Mouse (Mus musculus): ENCODE results near the gene Arrdc4. TPM values are rescaled to one million over a fixed set of nuclear protein-coding genes. Genes with fewer than 3 reads are reported as not detected.

Arrdc4 gene
- total RNA-seq (2015) (18.1 and 23.2 TPM in 2 replicates), total RNA-seq (2017) (22.6 and 23.7 TPM in 2 replicates)

DNA sequence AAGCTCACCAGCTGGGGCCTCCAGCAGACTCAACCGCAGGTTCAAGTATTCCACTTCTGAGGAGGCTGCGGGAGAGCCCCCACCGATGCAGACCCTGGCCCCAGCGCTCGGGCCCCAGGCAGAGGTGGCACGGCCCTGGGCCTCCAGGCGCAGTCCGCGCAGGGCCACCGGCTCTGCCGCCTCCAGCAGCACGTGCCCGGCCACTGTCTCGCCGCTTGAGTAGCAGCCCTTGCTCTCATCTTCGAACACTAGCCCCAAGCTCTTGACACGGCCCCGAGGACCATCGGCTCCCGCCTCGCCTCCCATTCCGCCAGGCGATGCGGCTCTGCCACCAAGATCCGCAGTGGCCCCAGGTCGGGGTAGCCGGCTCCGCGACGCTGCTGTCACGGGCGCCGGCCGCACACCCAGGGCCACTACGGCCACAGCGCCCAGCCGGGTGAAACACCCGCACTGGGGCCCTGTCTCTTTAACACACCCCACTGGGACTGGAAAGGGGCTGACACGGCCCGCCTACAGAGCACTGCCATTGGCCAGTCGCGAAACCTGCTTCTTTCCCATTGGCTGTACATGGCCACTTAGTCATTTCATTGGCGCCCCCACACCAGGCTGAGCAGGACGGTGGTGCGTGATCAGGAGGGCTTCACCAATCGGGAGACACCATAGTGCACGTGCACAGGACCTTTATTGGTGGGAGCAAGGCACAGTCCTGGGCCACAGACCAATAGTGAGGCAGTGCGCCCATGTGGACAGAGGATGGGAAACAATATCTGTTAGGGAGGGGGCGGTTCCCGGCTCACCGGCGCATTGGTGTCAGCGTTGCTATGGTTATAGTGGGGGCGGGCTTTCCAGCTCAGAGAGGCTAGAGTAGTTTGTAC, at the start of gene Arrdc4:
TSS of gene Arrdc4 (minus strand) at position 481 of the 875 bp plus-strand sequence.
- peak; percentile 92 for ATAC-seq (ENCODE audit: poor library complexity, severe bottlenecking)

DNA sequence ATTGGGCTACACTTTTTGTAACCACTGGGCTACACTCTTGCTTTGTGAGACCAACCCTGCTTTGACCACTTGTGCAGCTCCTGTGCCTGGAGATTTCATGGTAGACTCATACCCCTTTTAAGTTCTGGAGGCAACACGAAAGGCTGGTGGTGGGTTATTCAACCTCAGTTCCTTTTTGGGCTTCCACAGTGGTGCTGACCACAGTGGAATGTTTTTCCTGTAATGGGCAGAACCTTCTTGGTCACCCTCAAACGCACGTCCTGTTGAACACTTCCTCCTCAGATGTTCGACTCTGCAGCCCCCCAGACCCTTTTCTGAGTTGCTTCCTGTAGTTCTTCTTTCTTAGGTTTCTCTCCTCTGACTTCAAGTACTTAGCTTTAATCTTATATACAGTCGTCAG, 46.5 kb upstream of the Arrdc4 start:
- peak; percentile 50; the same call in 1 of the 2 replicates for ATAC-seq (ENCODE audit: poor library complexity, severe bottlenecking)

DNA sequence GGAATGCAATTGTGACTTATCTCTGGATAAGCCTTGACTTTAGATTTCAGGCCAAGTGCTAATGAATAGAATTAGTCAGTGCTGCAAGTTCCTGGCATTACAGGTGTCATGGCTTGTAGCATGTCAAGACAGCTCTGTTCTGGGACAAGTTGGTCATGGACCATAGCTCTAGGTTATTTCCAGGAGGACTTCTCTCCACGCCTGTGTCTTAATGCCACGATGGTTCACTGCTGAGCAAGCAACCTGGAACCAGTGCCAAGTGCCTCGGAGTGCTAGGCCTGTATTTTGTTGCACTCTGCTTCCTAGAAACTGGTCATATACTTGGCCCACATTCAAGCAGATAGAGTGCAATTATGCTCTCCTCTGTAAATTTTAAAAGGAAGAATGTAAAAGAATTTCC, 39.7 kb upstream of the Arrdc4 start:
- ATAC-seq (ENCODE audit: poor library complexity, severe bottlenecking), result no peak

DNA sequence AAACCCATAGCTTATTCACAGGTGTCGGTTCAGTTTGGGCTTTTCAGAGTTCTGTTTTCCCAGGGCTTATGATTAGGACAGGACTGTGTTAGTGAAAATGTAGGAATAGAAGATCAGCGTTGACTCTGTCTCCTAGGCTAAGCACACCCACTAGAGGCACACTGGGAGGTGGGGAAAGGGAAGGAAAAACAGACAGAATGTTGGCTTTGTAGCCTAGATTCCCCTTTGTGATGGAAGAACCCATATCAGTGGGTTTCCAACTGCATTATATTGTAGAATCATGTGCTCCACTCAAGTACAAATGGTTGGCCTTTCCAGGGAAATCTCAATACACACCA, 22.7 kb upstream of the Arrdc4 start:
- ATAC-seq (ENCODE audit: poor library complexity, severe bottlenecking), result no peak

DNA sequence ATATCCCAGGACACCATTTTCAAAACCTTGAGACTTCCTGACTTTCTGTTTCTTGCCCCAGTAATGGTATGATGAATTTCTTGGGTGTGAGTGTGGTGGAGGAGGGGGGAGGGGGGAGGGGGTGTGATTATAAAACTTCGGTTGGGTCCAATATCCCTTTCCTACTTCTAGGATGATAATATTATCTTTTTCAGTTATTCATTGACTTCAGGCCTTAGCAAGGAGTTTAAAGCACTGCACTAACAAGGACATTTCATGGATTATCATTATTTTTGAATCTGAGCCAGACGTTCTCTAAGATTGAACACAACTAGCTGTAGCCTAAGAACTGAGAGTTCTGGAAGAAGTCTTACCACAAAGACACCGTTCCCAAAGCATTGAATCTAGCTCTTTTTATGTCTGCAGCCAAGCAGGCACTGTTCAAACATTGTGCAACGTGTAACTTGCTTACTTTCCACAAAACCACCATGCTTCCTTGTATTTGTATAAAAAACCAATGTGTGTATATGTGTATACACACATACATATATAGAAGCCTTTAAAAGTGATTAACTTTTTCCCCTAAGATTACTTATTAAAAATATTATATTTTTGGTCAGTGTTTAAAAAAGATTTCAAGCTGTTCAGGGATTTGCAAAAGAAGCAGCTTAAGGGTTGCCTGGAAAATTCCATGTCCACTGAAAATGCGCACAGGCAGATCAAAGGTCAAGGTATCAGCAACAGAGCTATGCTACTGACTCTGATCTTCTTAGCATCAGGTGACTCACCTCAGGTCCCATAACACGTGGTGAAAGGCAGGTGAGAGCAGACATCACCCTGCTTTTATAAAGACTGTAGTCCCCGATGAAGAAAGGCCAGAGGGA, 22.1 kb upstream of the Arrdc4 start:
- no peak for ATAC-seq (ENCODE audit: poor library complexity, severe bottlenecking)

DNA sequence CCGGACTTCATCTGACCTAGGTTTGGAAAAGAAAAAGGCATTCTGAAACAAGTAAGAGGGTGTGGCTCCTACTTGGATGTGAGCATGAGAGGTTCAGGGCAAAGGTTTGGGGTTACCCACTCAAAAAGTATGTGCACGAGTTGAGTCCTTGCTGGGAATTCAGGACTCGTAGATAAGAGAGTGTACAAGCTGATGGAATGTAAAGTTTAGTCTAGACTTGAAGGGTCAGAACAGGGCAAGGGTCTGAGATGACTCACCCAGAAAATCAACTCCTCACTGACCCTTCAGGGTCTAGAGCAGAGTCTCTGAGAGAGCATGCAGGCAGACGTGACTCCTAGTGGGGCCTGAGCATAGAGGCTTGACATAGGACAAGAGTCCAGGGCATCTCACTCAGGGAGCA, 16.9 kb upstream of the Arrdc4 start:
- ATAC-seq (ENCODE audit: poor library complexity, severe bottlenecking), result no peak

DNA sequence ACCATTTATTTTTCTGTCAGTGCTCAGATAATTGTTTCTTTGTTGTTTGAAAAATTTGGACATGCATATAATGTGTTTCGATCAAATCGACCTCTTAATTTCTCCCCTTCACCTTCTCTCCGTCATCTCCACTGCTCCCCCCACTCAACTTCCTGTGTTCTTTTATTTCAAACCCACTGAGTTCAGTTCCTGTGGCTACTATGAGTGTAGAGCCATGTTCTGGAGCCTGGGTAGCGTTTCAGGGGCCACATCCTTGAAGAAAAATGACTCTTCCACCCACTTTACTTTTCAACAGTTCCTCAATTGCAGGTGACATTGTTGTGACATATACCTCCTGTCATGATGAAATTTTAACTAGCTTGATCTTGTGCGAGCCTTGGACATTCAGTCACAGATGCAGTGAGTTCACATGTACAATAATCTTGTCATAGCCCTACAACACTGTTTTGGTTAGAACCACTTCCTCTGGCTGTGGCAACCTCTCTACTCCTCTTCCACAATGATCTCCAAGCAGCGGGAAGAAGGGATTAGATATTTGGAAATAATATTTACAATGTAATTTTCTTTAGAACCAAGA, 10.2 kb upstream of the Arrdc4 start:
- peak; percentile 87 for ATAC-seq (ENCODE audit: poor library complexity, severe bottlenecking)

DNA sequence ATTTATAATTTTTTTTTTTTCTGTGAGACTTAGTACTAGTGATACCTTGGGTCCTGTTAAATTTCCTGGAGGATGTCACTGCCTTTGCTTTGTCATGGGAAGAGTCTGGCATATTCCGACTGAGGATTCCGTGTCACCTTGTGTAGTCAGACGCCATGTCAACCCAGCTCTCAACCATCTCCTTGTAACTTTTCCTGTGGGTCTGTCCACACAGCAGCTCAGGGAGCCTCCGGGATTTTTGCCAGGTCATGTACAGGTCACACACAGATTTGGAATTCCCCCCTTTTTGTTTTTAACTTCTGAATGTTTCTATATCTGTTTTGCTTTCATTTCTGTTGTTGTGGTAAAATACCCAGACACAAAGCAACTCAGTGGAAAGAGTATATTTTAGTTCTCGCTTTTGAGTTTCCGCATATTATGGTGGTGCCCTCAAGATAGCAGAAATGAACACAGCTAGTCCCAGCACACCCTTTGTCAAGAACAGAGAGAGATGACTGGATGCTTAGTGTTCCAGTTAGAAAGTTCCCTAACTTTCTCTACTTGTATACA, 7.7 kb upstream of the Arrdc4 start:
- ATAC-seq (ENCODE audit: poor library complexity, severe bottlenecking), result no peak

DNA sequence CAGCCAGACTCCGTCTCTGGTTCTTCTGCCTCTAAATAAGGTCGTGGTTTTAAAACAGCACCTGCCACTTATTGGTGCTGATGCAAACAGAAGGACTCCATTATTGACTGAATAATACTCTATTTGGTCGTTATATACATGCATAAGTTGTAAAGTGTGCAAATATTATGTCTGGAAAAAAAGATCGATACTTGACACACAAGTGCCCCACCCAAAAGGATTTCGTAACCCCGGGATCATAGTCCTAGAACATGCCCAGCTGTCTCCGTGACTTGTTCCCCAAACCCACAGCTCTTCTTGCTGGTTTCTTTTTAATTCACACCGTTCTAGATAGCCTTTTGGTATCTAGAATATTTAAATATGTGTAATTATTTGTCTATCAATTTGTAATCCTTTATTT, 878 bp upstream of the Arrdc4 start:
- ATAC-seq (ENCODE audit: poor library complexity, severe bottlenecking), result no peak

DNA sequence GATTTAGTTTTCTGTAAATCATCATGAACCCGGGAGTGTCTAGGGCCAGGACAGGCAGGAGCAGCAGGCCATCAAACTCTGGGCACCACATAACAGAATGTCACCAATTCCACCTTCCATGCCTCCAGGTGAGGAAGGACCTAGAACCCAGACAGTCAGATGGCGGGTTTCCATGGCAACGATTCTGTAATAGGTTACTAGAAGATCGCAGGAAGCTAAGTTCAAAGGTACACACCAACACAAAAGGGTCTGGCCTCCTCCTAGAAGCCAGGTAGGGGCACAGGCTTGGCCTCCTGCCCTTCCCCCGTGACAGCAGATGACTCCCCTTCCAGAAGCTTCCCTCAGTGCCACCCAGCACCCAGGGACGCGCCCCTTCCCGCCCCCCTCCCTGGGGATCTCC, 680 bp downstream of the Arrdc4 start:
- peak; percentile 3 for ATAC-seq (ENCODE audit: poor library complexity, severe bottlenecking)

DNA sequence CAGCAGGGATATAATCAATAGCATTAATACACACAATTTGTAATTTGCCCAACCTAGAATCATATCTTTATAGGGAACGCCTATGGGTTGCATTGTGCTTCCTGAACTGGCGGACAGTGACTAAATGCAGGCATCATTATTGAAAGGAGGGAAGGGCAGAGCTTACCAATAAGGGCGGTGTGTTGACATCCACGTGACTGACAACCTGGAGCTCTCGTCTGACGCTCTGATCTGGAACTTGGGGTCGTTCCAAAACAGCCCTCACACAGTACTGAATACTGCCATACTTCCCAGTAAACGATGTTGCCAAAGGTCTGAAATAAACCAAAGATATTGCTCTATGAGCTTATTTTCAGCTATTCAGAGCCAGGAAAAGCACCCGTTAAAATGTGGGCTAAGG, 4.4 kb downstream of the Arrdc4 start:
- no peak for ATAC-seq (ENCODE audit: poor library complexity, severe bottlenecking)

DNA sequence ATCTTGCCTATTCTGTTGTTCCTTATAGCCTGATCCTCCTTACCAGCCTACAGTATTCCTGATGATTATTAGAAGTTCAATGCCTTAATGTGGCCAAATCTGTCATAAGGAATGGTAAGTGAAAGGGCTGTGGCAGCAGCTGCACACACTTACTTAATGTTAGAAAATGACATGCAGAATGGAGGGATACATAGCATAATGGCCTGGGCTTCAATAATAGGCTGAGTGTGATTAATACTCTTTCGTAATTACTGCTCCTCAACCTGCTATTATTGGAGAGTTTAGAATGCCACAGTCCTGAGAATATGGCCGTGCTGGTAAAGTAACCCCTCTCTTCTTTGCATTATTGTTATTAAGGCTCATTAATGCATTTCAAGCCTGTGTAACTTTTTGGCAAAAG, 4.8 kb downstream of the Arrdc4 start:
- no peak for ATAC-seq (ENCODE audit: poor library complexity, severe bottlenecking)

DNA sequence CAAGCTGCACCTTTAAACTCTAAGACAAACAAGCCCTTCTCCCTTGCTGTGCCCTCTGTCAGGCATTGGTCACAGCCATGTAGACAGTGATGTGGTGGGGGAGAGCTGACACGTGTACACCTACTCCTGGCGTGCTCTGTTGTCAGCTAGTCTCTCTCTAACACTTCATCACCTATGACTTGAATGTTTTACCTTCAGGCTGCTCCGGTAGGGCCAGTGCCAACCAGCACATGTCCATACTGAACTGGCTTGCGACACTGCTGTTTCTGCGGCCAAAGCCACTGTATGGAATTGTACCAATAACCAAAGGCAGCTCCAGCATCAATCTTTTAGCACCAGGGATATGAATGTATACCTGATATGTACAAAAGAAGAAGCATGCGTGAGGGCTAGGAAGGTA, 8.3 kb downstream of the Arrdc4 start:
- ATAC-seq (ENCODE audit: poor library complexity, severe bottlenecking), result no peak

DNA sequence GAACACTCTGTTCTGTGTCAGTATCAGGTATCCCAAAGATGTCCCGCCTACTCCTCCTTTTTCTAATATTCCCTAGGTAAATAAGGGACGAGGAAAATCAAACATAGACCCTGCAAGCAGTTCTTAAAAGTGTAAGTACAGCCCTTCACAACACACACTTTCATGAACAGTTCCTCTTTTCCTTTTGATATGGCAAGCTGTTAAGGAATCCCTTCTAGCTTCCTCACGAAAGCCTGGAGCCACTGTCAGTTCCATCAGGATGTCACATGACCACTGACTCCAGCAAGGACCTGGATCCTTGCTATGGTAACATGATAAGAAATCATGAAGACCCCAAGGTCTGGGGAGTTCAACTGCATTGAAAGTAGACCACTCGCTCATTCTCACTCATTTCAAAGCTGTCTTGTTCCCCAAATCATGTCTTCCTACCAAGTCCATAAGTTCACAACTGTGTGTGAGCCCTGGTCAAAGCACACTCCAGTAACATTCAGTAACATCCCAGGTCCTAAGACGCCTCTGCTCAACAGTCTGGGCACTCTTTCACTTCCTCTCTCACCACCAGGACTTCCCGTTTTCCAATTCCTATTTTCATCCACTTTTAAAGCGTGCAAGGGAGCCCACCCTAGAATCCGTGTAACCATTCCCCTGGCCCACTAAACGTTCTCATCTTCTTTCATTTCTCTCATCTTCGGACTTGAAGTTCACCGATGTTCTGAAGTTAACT, 10.2 kb downstream of the Arrdc4 start:
- ATAC-seq (ENCODE audit: poor library complexity, severe bottlenecking), result peak; percentile 96

DNA sequence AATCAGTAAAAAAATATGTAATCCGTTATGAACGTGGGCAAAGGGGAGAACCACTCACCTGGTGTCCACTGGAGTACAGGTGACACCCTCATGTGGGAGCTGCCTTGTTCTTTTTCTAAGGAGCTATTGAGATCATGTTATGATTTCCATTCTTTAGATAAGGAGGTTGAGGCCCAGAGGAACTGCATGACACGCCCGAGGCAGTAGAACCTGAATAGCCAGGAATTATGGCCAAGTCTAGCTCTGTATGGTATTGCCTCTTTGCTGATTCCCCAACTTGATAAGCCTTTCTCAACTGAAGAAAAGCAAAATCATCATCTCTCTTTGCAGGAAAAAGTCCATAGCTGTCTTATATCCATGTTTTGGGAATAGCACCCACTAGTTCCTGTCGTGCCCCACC, 22.7 kb downstream of the Arrdc4 start:
- ATAC-seq (ENCODE audit: poor library complexity, severe bottlenecking), result no peak

DNA sequence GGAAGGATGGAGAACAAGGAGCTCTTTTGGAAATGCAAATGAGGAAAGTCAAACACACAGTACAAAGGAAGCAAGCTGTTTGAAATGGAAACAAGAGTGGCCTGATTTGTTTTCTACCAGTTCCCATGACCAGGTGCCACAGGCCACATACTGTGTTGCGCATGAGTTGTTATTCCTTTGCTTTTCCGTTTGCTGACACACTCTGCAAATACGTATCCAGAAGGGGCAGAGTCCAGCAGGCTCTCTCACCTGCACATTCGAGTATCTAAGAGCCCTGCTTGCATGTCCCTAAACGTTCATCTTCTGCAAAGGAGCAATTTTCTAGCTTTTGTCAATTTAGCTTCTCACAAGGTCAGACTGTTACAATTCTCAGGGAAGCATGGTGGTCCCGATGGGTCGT, 24.3 kb downstream of the Arrdc4 start:
- no peak for ATAC-seq (ENCODE audit: poor library complexity, severe bottlenecking)

DNA sequence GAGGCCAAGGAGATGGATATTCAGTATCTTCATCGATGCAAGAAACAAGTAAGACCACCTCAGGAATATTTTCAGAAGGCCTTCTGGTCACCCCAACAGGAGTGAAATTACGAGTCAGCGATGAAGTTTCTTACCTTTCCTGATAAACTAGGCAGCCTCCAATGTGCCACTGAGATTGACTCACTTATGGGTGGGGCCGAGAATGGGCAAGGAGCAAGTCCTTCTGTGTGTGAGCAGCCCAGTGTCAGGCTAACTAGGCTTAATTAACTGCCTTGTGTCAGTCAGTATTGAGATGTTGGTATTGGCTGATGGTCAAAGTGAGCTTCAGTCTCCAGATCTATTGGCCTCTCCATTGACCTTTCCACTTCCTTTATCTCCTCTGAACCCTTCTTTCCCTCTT, 27.5 kb downstream of the Arrdc4 start:
- no peak for ATAC-seq (ENCODE audit: poor library complexity, severe bottlenecking)

DNA sequence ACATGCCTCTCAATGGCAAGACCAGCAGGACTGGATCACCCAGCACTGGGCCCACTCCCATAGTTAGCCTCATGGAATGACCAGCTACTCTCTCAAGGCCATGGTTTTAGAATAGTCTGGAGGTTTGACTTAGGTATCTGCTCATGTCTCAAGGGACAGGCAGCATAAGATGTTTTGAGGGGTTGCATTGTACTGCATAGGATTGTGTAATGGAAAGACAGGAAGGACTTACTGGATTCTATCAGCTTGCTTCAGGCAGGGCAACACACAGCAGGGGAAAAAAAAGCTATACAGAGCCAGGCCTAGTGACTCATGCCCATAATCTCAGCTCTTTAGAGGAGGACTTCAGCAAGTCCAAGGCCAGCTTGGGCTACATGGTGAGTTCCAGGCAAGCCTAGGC, 31.1 kb downstream of the Arrdc4 start:
- peak; percentile 37; the same call in 1 of the 2 replicates for ATAC-seq (ENCODE audit: poor library complexity, severe bottlenecking)

DNA sequence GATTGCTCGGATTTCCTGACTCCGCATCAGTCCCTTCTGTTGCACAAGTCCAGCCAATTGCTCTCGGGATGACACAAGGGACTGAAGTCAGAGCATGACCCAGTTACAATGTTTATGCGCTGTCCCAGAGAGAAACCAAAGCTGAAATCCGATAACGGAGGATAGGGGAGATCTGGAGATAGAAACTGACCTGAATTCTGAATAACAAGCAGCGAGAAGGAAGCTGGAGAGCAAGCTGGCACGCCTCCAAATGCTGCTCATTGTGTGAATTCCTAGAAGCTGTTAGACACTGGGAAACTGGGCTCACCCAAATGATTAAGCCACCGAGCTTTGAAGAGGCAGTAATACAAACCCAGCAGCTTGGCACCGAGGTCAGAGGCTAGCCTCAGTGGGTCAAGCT, 31.5 kb downstream of the Arrdc4 start:
- no peak for ATAC-seq (ENCODE audit: poor library complexity, severe bottlenecking)

DNA sequence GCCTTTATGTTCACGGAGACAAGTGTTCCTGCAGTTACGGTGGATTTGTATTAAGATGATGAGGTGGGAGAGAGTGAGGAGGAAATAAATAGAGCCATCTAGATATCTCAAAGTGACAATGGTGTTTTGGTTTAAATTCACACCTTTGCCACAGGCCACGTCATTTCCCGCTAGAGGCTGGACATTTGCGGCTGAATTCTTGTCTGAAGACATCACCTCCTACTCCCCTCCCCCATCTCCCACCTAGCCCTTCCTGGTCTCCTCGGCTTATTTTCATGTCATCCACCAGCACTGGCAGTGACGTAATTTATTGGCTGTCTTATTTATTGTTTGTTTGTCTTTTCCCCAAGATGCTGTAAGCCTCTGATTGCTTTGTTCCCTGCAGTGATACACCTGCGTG, 32.1 kb downstream of the Arrdc4 start:
- ATAC-seq (ENCODE audit: poor library complexity, severe bottlenecking), result peak; percentile 28; the same call in 1 of the 2 replicates

DNA sequence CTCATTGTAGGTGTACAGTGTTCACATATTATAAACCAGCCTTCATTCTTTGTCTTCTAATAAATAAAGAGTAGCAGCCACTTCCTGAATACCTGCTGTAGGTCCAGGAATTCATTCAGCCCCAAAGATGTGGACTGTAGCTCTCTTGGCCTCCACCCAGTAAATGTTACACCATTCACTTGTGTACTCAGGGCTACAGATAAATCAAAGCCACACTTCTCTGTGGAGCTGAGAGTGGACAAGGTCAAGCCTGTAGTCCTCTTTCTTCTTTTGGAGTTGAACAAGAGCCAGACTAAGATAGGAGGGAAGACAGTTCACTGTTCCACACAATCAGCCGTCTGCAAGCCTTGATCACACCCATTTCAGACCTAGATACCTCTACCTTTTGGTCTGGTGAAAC, 36.1 kb downstream of the Arrdc4 start:
- ATAC-seq (ENCODE audit: poor library complexity, severe bottlenecking), result no peak

Measured in megakaryocyte, adult 5-6 weeks (primary cell).